Mouse (Mus musculus) cerebellum, adult 9-11 months (tissue): ENCODE measurements at regions not wholly inside any gene's neighbourhood (a gene's known extent, or its start where the extent isn't known, plus 50 kb on each side); places are given as distances from the start of the nearest gene placed in this dataset.

ENCODE experiments used
- DNase-seq: peaks from one replicate; pipeline ENCODE4 v3.0.0; 2022

DNA sequence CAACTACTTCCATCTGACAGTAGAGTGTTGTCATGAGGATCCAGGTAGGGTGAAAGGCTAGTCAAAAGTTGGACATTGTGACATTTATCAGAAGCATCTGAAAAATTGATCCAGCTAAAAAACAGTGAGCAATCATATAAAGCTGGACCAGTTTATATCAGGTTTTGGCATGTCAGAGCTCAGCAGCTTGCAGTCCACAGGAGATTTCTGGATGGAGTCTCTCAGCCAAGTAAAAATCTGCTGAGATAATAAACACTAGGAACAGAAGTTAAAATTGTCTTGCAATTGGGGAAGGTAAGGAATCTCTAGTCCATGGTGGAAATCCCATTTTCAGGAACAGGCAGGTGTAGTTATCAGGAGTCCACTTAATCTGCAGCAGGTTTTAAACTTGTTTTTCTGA is 83.3 kb upstream of the Cntn5 start:
- peak; percentile 7 for DNase-seq
